Mouse (Mus musculus): ENCODE measurements at regions not wholly inside any gene's neighbourhood (a gene's known extent, or its start where the extent isn't known, plus 50 kb on each side); places are given as distances from the start of the nearest gene placed in this dataset.

DNA sequence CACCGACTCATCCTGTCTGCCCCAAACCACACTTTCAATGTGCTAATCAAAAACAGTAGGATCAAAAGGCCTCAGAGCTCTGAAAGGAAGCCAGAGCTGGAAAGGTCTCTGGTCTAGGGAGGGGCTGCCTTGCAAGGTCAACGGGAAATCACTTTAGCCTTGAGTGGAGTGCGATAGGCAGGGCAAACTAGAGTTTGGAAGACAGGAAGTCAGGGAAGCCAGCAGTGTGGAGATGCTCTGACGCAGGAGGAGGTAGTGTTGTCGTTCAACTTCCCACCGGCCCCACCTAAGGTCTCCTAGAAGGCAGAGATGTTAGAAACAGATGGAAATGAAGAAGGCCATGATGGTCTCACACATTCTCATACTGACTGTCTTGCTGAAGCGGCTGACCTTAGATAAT lies 52.0 kb upstream of the Trp53i11 start:
- WGBS, result 47% methylated on average over 7 of the region's 7 CpGs
- DNase-seq (ENCODE audit: low read depth, low spot score), result no peak

DNA sequence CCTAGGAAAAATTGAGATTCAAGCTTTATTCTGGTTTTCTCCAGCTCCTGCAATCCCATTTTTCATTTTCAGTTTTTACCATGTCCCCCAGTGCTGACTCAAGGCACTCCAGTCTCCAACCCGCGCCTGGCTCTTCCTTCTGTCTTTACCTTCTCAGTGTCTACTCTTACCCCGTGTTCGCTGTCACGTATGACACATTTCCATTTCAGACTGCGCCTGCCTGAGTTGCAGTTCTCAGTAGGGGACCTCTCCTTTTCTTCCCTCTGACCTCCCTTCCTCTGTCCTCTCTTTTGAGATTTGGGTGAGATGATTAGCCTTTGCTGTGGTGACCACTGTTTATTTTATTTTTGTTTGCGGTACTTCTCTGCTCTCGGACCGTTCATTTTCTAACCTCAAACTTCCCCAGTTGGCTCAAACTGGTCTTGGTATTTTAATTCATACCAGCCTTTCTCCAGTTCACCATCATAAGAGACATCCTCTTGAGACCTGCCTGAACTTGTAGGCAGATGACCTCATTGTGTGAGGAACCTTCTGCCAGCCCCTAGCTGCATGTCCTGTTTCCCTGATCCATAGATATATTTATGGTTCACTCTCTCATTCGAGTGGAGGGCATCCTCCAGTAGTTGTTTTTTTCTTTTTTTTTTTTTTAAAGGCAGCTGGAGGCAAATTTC lies 53.9 kb upstream of the Trp53i11 start:
- WGBS, result 85% methylated on average over 10 of the region's 10 CpGs
- no peak for DNase-seq (ENCODE audit: low read depth, low spot score)

DNA sequence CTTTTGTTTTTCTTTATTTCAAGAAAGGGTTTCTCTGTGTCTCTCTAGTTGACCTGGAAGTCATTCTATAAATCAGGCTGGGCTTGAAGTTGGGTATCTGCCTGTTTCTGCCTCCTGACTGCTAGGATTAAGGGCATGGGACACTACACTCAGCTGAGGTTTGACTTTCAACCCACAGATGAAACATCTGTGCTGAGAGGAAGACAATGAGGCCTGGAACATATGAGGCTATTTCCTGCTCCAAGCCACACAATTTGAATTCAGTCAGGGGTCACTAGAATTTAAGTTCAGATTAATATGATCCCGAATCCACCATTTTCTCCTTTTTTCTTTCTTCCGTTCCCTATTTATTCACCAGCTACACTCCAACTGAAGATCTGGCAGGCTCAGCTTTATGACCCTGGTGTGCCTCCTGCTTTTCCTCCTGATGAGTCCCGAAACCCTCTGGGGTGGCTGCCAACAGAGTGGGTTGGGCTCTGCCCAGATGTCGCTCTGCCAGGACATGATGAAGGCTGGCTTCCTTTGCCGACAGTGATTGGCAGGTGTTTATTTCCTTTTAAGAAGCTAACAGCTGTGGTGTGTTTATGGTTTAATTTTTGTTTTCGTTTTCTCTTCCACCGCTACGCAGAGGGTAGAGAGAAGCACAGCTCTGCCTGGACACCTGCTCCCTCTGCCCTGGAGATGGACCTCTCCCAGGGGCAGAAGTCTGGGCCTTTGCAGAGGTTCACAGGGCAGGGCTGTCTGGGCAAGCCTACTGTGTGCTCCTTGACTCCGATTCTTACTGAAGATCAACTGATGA lies 55.3 kb upstream of the Trp53i11 start:
- WGBS, result 4% methylated on average over 9 of the region's 9 CpGs
- peak; percentile 81 for DNase-seq (ENCODE audit: low read depth, low spot score)

DNA sequence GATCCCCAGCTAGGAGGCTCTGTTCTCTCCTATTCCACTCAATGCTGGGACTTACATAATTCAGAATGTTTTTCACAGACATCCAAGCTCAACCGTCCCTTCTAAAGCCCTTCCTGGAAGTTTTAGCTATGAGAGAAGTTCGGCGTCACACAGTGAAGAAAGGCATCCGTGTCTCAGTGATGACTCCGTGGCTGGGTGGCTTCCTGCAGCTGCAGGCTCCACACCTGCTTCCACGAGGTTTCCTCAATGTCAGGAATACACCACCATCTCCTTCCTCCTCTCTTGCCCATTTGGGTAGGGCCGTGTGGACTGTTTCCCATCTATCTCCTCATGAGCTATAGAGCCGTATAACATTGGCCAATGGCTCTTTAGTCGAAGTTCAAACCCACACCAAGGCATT lies 56.1 kb upstream of the Trp53i11 start:
- WGBS, result 39% methylated on average over 9 of the region's 9 CpGs
- no peak for DNase-seq (ENCODE audit: low read depth, low spot score)

DNA sequence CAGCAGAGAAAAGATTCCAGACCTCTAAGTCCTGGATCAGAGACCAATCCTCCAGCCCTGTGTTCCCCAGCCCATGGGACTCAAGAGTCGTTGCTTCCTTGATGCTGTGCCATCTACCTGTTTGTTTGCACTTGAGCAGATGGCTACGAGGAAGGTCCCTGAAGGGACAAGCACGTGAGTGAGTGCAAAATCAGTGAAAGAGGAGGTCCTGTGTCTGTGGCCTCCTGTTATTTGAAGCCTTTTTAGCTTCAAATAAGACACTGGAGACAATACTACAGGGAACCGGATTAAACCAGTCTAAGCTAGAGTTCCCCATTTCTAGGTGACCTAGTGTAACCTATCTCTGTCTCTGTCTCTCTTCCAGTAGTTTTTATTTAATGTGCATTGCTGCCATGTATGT lies 58.2 kb upstream of the Trp53i11 start:
- 30% methylated on average over 4 of the region's 4 CpGs for WGBS
- no peak for DNase-seq (ENCODE audit: low read depth, low spot score)

DNA sequence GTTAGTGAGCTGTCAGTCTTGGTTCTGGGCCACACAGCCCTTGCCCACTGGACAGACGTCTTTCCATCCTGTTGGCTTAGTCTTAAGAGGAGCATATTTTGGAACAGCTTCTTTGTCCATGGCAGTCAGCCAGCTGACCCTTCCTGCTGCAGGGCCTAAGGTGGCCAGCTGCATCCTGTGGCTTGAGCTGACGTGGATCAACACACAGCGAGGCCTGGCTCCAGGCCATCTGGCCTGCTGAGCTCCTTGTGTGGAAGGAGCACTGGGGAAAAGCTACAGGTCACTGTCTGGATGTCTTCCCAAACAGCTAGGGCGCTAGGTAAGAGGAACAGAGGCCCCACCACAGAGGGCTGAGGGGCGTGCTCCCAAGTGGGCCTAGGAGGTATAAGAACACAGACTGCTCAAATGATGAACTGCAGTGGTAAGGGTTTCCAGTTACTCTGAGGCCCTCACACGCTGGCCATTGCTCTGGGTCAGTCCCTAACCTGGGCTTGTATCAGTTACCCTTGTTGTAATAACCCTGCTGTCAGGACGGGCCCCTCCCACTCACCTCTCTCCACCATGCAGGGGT lies 60.7 kb upstream of the Trp53i11 start:
- no peak for DNase-seq (ENCODE audit: low read depth, low spot score)
- 57% methylated on average over 7 of the region's 7 CpGs for WGBS

DNA sequence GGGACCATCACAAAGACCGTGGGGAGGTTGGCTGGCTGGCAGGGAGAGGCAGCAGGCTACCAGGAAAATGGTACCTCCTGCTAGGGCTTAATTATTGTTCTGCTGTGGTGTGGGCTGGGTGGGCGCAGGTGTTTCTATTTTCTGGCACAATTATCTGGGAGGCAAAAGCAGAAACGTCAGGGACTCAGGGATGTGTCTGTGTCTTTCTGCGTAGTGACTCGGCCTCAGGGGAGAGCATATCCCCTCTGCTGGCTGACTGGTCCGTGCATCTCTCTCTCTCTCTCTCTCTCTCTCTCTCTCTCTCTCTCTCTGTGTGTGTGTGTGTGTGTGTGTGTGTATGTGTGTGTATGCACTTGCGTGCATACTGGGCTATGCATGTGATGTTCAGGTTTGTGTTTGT lies 61.2 kb upstream of the Trp53i11 start:
- 80% methylated on average over 7 of the region's 7 CpGs for WGBS

DNA sequence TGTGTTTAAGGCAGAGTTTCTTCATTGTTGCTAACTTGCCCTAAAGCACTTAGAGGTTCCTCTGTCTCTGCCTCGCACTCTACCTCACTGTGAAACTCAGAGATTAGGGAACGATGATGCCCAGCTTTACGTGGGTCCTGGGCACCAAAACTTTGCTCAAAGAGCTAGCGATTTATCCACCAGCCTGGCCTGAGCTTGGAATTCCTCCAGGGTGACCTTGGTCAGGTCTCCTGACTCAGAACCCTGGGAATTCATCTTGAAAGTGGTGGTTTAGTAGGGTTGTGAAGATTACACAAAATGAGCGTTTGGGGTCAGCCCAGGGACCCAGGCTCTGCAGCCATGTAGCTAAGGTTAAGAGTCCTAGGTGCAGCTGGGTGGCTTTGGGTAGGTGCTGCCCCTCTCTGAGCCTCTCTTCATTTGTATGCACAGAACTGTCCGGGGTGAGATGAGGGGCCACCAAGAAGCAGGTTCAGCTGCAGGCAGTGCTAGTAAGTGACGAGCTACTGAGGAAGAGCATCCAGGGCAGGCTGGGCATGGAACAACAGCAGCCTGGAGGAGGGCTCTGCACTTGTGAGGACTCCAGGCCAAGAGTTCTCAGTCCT lies 62.4 kb upstream of the Trp53i11 start:
- 91% methylated on average over 7 of the region's 7 CpGs for WGBS
- DNase-seq (ENCODE audit: low read depth, low spot score), result no peak

More for the DNA sequence above, 61.2 kb upstream of the Trp53i11 start:
- no peak for DNase-seq (ENCODE audit: low read depth, low spot score)

DNA sequence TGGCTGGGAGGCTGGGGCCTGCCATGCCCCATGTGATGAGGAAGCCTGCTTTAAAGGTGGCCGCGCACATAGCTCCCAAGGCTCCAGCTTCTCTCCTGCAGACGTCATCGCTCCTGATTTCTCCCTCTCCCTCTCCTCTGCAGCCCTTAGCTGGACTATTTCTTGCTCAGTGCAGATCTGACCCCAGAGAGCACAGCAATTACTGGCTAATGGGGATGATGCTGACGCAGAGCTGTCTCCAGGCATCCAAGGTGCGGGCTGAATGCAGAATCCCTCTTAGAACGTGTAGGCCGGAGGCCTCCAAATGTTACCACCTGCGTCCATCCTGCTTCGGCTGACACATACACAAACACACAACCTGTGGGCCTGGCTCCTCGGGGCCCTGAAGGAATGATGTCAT lies 63.5 kb upstream of the Trp53i11 start:
- DNase-seq (ENCODE audit: low read depth, low spot score), result no peak
- 93% methylated on average over 11 of the region's 11 CpGs for WGBS

DNA sequence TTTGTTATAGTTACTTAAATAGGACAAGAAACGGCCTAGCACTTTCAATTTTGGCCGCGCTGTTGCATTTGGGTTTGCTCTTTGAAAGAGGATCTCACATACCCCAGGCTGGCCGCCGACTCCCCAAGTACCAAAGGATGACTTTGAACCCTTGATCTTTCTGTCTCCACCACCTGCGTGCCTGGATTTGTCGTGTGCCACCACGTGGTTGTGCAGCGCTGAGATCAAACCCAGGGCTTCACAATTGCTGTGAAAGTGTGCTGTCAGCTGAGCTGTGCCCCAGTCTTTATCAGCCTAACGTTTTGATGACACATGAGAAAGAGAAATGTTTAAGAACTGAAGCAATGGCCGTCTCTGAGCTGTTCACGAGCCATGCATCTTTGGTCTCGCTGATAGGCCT lies 67.0 kb upstream of the Trp53i11 start:
- 85% methylated on average over 13 of the region's 13 CpGs for WGBS
- no peak for DNase-seq (ENCODE audit: low read depth, low spot score)

DNA sequence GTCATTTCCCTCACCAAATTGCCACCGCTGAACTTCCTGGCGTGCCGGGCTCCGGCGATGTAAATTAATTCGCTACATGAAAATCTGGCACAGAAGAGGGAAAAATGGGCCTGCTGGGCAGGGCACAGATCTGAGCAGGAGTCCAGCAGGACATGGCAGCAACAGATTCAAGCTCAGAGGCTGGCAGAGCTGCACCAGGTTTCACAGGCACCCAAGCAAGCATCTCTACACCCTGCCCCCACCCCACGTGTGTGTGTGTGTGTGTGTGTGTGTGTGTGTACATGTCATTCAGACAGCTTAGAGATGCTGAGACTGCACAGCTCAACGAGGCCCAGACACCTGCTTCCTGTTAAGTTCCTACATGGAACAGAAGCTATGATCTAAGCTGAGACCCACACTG lies 68.3 kb upstream of the Trp53i11 start:
- DNase-seq (ENCODE audit: low read depth, low spot score), result no peak
- 71% methylated on average over 8 of the region's 8 CpGs for WGBS

DNA sequence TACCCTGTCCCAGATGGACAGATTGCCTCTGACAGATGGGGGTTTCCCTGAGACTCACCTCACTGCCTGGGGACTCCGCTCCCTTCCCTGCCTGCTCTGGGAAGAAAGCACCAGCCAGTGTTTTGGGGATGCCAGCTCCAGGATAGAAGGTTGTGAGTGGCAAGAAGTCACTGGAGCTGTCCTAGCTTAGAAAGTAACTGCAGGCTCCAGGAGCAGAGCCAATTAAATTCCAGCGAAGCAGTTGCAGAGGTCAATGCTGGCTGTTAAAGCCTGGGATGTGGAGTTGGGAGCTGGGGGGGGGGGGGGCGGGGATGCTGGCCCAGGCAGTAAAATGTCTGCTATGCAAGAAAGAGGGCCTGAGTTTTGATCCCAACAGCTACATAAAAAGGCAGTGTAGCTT lies 69.3 kb upstream of the Prdm11 start:
- DNase-seq (ENCODE audit: low read depth, low spot score), result no peak
- WGBS, result 40% methylated on average over 3 of the region's 3 CpGs

DNA sequence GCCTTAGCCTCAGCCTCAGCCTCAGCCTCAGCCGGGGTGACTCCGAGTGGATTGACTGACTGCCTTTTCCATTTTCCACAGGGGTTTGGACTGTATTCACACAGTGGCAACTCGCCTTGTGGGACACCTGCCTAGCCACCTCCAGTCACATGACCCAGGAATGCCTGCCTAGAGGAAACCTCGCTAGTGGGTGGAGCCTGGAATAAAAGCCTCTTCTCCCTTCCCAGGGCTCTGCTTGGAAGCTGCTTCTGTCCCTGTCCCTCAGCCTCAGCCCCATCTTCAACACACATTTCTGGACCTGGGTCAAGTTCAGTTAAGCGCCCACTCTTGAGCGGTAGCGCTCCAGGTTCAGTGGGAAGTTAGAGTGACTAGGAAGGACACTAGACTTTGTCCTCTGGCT lies 68.0 kb upstream of the Prdm11 start:
- WGBS, result 43% methylated on average over 7 of the region's 7 CpGs

DNA sequence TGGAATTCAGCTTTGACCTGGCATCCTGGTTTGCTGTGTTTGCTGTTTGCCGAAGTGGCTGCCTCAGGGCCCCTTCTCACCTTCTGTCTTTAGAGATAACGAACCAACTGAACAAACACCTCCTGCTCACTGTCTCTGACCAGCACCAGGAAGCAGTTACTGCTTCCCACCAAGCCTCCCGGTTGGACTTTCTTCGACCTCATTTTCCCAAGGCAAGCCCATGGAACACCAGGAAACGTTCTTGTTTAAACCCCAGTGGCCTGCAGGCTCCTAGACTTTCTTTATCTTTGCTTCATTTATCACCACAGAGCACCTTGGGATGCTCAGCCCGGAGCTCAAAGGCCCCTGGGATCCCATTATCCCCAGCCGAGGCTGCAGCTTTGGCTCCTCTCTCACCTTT lies 66.4 kb upstream of the Prdm11 start:
- DNase-seq (ENCODE audit: low read depth, low spot score), result no peak
- 23% methylated on average over 7 of the region's 7 CpGs for WGBS

More for the DNA sequence above, 68.0 kb upstream of the Prdm11 start:
- no peak for DNase-seq (ENCODE audit: low read depth, low spot score)

DNA sequence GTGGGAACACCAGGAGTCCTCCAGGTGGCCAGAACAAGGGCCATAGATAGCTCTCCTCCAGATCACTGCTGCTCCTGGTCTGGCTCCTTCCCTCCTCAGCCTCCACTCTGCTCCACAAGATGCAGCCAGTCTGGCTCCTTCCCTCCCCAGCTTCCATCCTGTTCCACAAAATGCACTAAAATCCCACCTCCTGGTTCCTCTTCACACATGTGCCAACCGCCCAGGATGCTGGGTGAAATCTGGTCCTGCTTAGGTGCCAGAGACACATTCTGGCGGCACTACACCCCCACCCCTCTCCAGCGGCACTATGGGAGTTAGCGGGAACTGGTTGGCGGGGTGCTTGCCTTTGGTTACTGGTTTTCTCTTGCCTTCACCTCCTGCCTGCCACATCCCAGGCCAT lies 64.9 kb upstream of the Prdm11 start:
- WGBS, result 91% methylated on average over 5 of the region's 5 CpGs
- no peak for DNase-seq (ENCODE audit: low read depth, low spot score)

DNA sequence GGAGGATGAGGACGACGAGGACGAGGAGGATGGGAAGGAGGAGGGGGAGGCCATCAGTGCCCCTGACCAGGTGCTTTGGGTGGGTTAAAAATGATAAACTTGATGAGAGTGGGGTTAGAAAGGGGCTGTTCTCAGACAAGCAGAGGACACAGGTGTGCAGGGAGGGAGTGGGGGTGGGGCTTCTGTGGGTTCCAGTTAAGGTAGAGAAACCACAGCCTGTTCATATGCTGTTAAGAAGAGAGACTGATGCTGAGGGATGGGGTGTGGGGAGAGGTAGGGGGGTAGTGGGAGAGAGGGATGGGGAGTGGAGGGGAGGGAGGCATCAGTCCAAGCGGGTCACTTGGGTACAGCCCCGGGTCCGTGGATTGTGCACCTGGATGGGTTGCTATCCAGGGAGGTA lies 60.6 kb upstream of the Prdm11 start:
- no peak for DNase-seq (ENCODE audit: low read depth, low spot score)
- 70% methylated on average over 6 of the region's 6 CpGs for WGBS

DNA sequence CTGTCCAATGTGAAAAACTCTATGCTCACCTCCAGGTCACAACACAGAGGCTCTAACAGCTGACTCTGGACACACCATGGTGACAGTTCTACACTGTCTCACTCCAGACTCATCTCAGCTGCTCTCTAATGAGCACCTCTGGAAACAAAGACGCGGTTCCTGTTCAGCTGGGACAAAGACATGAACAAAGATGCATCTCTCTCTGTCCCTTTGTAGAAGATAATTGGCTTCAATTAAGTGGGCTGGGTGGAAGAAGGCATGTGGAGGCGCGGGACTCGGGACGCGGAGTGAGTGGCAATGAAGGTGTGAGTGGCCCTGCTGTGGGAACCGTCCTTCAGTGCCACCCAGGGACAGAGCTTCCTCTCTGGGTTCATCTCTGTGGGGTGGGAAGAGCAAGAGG lies 56.0 kb upstream of the Prdm11 start:
- no peak for DNase-seq (ENCODE audit: low read depth, low spot score)
- 96% methylated on average over 8 of the region's 8 CpGs for WGBS

DNA sequence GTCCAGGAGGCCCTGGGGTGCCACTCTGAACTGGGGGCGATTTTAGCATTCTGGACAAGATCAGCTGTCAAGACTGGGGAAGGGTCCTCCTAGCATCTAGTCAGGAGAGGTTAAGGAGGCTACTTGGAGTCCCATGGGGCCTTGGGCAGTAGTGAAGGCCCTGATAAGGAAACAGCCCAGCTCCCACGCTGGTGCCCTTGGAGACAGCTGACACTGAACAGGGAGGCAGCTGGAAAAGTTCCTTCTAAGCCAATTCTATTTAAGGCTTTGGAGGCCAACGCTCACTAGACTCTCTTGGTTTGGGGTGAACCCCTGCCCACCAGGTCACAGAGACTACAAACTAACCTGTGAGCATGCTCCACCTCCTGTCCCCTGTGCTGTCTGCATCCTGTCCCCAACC lies 53.8 kb upstream of the Prdm11 start:
- no peak for DNase-seq (ENCODE audit: low read depth, low spot score)
- 57% methylated on average over 3 of the region's 3 CpGs for WGBS

DNA sequence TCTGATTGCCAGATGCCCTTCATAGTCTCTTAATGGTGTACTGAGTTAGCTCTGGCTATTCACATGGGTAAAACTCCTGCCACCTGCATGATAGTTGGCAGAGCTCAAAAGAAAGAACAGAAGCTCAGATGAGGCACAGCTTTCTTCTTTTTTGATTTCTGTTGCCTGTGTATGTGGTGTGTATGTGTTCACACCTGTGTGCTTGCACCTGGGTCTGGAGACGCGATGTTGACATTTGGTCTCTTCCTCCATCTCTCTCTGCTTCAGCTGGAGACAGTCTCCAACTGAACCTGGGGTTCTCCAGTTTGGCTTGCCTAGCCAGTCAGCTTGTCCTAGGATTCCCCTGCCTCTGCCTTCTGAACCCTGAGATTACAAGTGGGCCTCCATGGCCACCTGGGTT lies 51.0 kb upstream of the Prdm11 start:
- DNase-seq (ENCODE audit: low read depth, low spot score), result no peak
- 89% methylated on average over 2 of the region's 2 CpGs for WGBS

DNA sequence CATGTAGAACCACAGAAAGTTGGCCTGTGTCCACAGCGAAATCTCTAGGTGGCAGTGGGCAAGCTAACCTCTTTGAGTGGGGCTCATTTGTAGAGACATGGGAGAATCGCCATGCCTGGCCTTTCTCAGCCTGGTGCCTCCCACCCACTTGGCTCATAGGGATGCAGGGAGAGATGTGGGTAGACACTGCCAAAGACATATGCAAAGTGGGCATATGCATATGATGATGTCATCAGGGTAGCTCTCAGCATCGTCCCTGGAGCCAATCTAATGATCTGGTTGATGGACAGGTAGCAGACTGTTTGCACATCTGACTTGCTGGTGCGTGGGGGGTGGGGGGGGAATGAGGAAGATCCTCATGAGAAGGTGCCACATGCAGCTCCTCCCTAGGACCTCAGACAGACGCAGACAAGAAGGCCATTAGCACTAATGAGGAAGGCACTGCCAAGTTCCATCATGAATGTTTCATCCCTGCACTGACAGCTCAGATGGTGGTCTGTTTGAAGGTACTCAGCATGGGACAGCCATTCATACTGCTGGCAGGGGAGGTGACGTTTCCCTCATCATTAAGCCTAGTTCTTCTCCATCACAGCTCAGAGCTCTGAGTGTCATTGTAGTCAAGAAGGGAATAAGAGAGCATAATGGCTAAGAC lies 50.2 kb upstream of the Prdm11 start:
- WGBS, result 82% methylated on average over 6 of the region's 6 CpGs
- no peak for DNase-seq (ENCODE audit: low read depth, low spot score)

Measured in large intestine, adult 2 months (tissue).